Mouse (Mus musculus) T-cell, adult 2 months (primary cell): ENCODE measurements around the gene Chkb.
A peak's percentile ranks its signal among the peaks of the same experiment; 100 is the strongest.
"Not testable (repeated sequence)": the region's sequence is repeated elsewhere in the genome, so short reads cannot be mapped to it uniquely, and the experiment has no call there.

ENCODE experiments used
- DNase-seq: peaks from one replicate; pipeline ENCODE4 v3.0.0; 2022; ENCODE audit warnings: low spot score

The Chkb gene

DNA sequence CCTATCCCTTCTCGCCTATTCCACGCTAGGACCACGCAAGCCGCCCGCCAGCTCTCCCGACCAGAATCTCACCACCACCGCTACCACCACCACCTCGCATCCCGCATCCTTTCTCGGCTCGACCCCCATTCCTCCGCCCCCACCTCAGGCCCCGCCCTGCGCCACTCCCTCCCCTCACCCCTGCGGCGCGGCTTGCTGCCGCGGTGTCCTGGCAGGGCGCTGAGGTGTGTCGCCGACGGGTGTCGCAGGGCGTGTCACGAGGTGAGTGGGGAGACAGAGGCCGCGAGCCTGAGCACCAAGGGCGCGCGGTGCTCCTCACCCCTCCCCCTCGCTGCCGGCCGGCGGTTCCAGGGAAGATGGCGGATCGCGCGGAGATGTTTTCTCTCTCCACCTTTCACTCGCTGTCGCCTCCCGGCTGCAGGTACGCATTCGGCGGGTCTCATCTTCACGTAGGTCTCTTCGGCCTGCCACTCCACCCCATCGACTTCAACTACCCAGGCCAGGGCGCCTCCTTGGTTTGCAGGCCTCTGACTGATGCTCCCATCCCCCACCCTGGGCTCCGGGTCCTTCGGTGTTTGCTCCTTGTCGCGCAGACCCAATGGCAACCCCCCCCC, 24.3 kb upstream of the Chkb start, which contains the start of gene Mapk8ip2:
Gene Mapk8ip2 (plus strand): TSS at position 49 of the 614 bp plus-strand sequence.
- DNase-seq: no peak

DNA sequence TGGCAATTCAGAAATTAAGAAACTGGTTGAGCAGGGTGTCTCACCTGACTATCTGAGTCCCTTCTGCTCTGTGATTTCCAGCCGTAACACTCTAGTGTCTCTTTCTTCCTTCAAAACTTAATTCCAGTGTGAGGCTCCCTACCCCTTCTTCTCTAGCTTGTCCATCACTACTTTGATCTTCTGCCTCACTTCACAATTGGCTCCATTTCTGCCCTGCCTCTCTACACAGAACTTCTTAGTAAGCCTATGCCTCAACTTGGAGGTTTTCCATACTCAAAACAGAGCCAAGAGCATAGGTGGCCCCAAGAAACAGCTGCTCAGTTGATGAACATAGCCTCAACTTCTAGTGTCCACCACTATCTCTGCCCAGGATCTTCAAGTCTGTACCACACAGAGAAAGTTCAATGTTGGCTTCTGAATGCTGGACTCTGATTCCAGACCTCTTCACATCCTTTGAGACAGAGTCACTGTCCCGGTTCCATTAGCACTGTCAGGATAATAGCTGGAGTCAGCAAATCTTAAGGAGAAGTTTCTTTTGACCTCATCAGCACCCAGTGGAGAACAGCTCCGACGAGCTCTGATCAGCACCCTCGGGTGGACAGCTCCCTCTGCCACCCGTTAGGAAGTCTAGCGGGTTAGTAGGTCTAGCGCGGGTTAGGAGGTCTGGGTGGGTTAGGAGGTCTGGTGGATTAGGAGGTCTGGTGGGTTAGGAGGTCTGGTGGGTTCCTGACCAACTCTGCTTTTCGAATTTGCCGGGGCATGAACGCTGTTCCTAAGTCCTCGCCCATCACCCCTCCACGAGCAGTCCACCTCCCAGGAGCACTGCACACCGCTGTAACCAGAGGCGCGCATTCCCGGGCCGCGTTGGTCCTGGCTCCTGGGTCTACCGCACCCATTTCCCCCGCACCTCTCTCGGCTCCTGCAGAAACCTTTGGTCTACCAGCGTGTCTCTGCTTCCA, 23.5 kb upstream of the Chkb start:
- peak; percentile 34 for DNase-seq

- no peak for DNase-seq
Observed at GRCm38 (mm10) chr15:89442486-89443070, 12.9 kb upstream of the Chkb start.

- no peak for DNase-seq
Observed at GRCm38 (mm10) chr15:89435878-89436277, 6.2 kb upstream of the Chkb start.

GRCm38 (mm10) chr15:89434136-89434535, 4.4 kb upstream of the Chkb start:
- DNase-seq: no peak

DNA sequence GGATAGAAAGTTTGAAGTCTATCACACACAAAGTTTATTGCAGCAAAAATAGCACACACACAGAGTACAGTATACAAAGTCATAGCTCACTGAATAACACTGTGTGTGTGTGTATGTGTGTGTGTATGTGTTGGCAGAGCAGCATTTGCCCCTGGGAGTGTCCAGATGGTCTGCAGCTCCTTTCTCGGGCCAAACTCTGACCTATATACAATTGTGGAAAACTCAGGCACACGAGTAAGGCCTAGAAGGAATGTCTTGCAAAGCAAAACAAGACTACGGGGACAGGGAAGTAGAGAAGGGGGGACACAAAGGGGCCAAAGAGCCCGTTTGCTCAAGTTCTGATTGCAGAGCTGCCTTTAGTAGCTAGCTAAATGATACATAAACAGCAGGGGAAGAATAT, 3.2 kb upstream of the Chkb start:
- DNase-seq: no peak

DNA sequence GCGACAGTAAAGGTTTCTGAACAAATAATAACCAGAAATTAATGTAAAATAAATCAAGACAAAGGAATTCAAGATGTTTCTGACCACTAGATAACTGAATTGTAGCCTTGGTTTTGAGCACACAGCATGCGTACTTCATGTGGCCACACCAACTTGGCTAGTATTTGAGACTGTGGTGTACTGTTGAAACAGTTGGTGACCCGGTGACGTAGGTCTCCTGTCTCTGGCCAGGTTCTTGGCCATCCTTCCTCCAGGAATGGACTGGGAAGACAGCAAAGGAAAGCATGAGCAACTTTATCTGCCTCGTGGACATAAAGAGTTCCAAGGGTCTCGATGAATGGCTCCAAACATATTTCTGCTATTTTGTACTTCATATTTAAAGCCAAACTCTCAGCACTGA, 2.1 kb upstream of the Chkb start:
- no peak for DNase-seq

GRCm38 (mm10) chr15:89431271-89431670, 1.6 kb upstream of the Chkb start:
- no peak for DNase-seq

- DNase-seq: not testable (repeated sequence)
Observed at GRCm38 (mm10) chr15:89430771-89431170, 1.1 kb upstream of the Chkb start.

DNA sequence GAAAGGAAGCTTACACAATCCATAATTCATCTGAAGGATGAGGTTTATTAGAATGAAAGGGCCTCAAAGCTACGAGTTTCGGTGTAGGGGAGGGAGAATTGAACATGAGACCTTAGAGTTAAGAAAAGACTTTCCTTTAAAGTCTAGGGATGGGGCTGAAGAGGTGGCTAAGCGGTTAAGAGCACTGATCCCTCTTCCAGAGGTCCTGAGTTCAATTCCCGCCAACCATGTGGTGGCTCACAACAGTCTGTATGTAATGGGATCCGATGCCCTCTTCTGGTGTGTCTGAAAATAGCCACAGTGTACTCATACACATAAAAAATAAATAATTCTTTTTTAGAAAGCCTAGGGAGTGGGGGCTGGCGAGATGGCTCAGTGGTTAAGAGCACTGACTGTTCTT, 633 bp upstream of the Chkb start:
- peak; percentile 13 for DNase-seq

- no peak for DNase-seq
Observed at GRCm38 (mm10) chr15:89428821-89429351, 822 bp downstream of the Chkb start.

DNA sequence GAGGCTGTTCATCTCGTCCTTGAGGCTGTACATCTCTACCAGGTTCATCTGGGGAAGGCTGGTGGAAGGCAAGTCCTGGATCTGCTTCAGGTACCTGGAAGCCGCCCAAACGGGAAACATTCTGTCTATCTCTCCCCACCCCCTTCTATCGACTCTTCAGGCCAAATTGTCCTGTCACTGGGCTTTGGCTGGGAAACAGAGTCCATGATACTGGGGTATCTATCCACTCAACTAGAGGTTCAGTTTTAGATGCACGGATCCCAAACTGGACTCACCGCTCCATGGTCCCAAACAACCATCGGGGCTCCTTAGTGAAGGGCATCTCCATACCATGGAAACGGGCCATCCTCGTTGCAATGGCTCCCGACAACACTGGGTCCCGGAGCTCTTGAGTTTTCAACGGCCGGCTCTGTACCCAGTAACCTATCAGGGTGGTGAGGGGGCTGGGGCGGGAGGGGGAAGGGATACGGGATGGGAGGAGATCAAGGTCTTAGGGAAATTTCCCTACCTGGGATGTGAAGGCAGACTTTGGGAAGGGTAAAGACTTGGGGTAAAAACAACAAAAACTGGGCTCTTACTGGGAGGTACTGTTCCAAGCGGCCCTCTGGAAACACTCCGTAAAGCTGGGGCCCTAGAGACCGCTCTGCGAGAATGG, 1.4 kb downstream of the Chkb start:
- DNase-seq: no peak

- DNase-seq: no peak
Observed at GRCm38 (mm10) chr15:89426716-89427115, 3.0 kb downstream of the Chkb start.

DNA sequence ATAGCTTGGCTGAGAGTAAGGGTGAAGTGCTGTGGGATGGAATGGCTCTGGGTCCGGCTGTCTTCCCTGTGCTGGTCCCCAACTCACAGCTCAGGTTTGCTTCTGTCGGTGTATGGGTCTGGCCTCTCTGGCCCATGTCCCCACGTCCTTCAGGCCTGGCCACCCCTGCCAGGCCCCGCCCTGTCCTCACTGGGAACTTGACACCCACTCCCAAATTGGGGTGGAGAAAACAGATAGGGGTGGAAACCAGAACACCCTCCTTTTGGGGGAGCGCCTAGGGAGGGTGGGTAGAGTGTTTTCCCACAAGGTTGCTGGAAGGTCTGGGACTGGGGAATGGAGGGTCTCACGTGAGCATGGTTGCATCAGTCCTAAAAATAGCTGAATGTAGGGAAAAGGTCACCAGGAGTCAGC, 4.0 kb downstream of the Chkb start, which contains the start of gene Cpt1b:
Gene Cpt1b (minus strand): TSS at position 153 of the 411 bp plus-strand sequence.
- no peak for DNase-seq

DNA sequence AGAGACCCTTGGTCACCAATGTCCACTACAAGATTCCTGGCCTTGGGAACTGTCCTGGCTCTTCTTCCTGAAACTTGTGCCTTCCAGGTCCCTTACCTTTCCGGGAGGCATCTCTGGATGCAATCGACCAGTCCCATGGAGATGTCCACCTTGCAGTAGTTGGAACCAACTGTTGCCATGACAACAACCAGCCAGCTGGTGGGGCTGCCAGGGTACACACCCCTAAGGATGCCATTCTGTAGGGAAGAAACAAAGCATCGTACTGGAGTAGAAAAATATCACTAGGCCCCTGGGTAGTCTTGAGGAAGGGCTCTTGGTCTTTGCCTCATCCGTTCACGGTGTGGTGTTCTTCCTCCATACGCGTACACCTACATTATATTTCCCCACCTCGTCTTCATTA, 5.1 kb downstream of the Chkb start:
- DNase-seq: no peak

GRCm38 (mm10) chr15:89421938-89422337, 7.8 kb downstream of the Chkb start:
- DNase-seq: no peak

- DNase-seq: no peak
Observed at GRCm38 (mm10) chr15:89415282-89415681, 14.4 kb downstream of the Chkb start.

- no peak for DNase-seq
Observed at GRCm38 (mm10) chr15:89410118-89410517, 19.6 kb downstream of the Chkb start, which contains the start of gene Syce3. TSS of gene Syce3 (minus strand) at chr15:89410503.

GRCm38 (mm10) chr15:89406691-89407090, 23.0 kb downstream of the Chkb start:
- DNase-seq: no peak

DNA sequence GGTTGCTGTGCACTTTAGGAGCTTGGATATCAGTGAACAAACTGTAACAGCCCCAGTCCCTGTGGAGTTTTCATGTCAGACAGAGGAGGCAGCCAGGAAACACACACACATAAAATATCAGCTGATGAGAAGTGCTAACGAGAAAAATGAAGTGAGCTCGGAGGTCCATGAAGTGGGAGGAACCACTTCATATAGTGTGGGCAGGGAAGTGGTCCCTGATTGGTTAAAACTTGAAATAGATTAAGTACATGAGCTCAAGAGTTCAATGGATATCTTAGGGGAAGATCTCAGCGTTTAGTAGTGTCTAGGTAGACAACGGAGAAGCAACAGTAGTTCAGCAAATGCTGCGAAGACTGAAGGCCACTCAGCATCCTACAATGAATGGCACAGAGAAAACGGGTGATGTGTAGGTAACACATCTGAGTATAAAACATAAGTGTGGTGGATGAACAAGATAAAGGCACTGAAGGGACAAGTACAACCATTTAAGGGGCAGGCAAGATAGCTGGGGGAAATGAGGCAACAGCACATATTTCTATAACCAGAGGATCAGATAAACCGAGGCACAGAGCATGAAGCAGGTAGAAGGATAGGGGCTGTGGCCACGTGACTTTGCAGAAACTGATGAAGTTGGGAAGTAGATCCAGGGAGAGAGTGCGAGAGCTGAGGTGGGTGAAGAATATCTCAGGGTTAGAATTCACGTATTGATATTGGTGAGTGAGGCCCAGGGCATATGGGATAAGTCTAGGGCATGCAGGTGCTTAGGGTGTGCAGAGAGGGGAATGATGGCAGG, 24.7 kb downstream of the Chkb start:
- DNase-seq: no peak

DNA sequence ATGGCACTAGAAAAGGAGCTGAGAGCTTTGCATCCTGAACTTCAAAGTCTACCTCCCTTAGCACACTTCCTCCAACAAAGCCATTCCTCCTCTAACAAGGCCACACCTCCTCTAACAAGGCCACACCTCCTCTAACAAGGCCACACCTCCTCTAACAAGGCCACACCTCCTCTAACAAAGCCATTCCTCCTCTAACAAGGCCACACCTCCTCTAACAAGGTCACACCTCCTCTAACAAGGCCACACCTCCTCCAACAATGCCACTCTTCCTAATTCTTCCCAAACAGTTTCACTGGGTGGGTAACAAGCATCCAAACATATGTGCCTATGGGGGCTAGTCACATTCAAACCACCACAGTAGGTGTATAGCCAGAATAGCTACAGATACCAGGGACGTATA, 27.2 kb downstream of the Chkb start:
- DNase-seq: no peak
